Mouse (Mus musculus): ENCODE measurements at regions not wholly inside any gene's neighbourhood (a gene's known extent, or its start where the extent isn't known, plus 50 kb on each side); places are given as distances from the start of the nearest gene placed in this dataset.

DNA sequence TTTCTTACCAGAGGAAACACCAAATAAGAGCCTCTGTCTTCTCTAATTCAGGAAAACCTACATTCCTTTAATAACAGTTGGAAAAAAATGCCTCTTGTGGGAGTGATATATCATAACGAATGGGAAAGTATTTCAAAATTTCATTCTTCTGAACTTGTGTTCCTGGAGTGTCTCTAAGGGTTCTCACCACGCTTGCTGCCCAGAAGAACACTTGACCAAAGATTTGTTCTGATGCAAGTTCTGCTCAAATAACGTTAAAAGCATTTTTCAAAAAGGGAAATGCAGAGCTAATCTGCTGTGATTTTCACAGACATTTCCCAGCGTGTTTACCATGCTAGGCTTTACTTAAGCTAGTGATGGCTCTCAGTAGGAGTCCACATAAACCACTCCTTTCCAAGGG is 329.8 kb upstream of the Hsf2 start:
- Histone ChIP-seq H3K4me1 (ENCODE audit: control insufficient read depth, insufficient read depth, insufficient read length, low read length) (no peaks in the 10 kb centered on the region), H3K27ac (ENCODE audit: insufficient read depth, low read depth, low read length) (no peak overlapping the region), H3K36me3 (ENCODE audit: control insufficient read depth, insufficient read depth, low read length) (no peaks in the 10 kb centered on the region), H3K4me3 (ENCODE audit: low read depth, low read length) (no peak overlapping the region), H3K27me3 (ENCODE audit: control insufficient read depth, insufficient read depth, low read length) (no peaks in the 10 kb centered on the region)
- TF ChIP-seq CTCF (IDR thresholded peaks at IDR 0.05; ENCODE audit: extremely low read depth, insufficient read length, insufficient replicate concordance, low read depth, low read length) = no peak
- TF ChIP-seq POLR2A (IDR thresholded peaks at IDR 0.05; ENCODE audit: low read depth, low read length) = no peak
- WGBS = 64% methylated on average over 4 of the region's 4 CpGs

DNA sequence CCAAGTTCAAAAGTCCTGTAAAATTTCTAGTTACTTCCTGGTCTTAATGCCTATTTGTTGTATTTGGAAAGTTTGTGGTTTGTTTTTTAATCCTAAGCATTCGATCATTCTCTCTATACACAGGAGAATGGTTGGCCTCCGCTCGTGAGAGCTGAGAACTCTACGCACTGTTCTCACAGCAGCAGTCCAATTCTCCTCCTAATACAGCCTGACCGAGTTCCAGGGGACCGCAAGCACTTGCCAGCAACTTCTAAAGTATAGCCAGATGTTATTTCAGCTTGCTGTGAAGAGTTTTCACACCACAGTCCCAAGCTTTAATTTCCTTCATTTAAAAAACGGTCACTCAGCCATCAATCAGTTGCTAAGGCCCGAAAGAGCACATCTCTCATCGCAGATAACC is 329.3 kb upstream of the Hsf2 start:
- no peaks in the 10 kb centered on the region for H3K4me1 ChIP-seq (ENCODE audit: control insufficient read depth, insufficient read depth, insufficient read length, low read length)
- no peaks in the 10 kb centered on the region for H3K36me3 ChIP-seq (ENCODE audit: control insufficient read depth, insufficient read depth, low read length)
- no peak for TF ChIP-seq CTCF (IDR thresholded peaks at IDR 0.05; ENCODE audit: extremely low read depth, insufficient read length, insufficient replicate concordance, low read depth, low read length)
- TF ChIP-seq POLR2A (IDR thresholded peaks at IDR 0.05; ENCODE audit: low read depth, low read length) = no peak
- H3K27me3 ChIP-seq (ENCODE audit: control insufficient read depth, insufficient read depth, low read length) = no peaks in the 10 kb centered on the region
- no peak overlapping the region for H3K27ac ChIP-seq (ENCODE audit: insufficient read depth, low read depth, low read length)
- H3K4me3 ChIP-seq (ENCODE audit: low read depth, low read length) = no peak overlapping the region
- 77% methylated on average over 9 of the region's 9 CpGs for WGBS

DNA sequence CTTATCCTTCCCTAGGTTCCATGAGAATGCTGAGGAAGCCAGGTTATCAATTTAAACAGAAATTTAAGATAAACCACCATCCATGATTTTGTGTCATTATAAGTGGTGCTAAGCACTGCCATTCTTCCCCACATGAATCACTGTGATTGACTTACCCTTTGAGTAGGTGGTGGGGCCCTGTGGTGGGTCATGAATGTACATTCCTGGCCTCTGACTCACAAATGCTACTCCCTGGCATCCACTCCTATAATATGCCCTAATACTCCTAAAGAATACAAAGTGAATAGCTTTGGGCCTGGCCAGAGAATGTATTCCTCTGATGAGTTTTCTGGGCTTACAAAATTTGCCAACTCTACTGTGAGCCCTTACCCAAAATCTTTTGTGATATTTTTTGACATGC is 325.6 kb upstream of the Hsf2 start:
- no peak overlapping the region for H3K4me3 ChIP-seq (ENCODE audit: low read depth, low read length)
- TF ChIP-seq CTCF (IDR thresholded peaks at IDR 0.05; ENCODE audit: extremely low read depth, insufficient read length, insufficient replicate concordance, low read depth, low read length) (no peak), POLR2A (IDR thresholded peaks at IDR 0.05; ENCODE audit: low read depth, low read length) (no peak)

DNA sequence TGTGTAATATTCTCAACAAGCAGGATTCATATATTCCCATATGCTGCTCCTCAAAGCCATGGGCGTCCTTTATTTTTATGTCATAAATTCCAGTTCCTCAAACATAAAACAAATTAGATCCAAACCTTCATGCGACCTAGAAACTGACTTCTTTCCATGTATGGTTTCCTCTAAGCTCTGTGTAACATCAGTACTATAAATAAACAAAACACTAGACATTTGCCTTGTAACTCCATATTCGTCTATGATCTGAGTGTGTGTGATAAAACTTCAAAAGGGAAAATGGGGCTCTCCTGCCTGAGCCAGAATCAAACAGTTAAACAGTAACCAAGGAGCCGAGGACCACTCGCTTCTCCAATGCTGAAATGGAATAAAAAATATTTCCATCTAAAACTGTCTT is 322.8 kb upstream of the Hsf2 start:
- H3K27me3 ChIP-seq (ENCODE audit: control insufficient read depth, insufficient read depth, low read length) = no peaks in the 10 kb centered on the region
- 34% methylated on average over 5 of the region's 5 CpGs for WGBS
- H3K27ac ChIP-seq (ENCODE audit: insufficient read depth, low read depth, low read length) = no peak overlapping the region
- no peak overlapping the region for H3K4me3 ChIP-seq (ENCODE audit: low read depth, low read length)
- H3K4me1 ChIP-seq (ENCODE audit: control insufficient read depth, insufficient read depth, insufficient read length, low read length) = no peaks in the 10 kb centered on the region
- H3K36me3 ChIP-seq (ENCODE audit: control insufficient read depth, insufficient read depth, low read length) = no peaks in the 10 kb centered on the region
- no peak for TF ChIP-seq POLR2A (IDR thresholded peaks at IDR 0.05; ENCODE audit: low read depth, low read length)
- TF ChIP-seq CTCF (IDR thresholded peaks at IDR 0.05; ENCODE audit: extremely low read depth, insufficient read length, insufficient replicate concordance, low read depth, low read length) = no peak

More for the DNA sequence above, 325.6 kb upstream of the Hsf2 start:
- H3K27me3 ChIP-seq (ENCODE audit: control insufficient read depth, insufficient read depth, low read length) = no peaks in the 10 kb centered on the region
- no peaks in the 10 kb centered on the region for H3K36me3 ChIP-seq (ENCODE audit: control insufficient read depth, insufficient read depth, low read length)
- H3K27ac ChIP-seq (ENCODE audit: insufficient read depth, low read depth, low read length) = no peak overlapping the region
- H3K4me1 ChIP-seq (ENCODE audit: control insufficient read depth, insufficient read depth, insufficient read length, low read length) = no peaks in the 10 kb centered on the region

DNA sequence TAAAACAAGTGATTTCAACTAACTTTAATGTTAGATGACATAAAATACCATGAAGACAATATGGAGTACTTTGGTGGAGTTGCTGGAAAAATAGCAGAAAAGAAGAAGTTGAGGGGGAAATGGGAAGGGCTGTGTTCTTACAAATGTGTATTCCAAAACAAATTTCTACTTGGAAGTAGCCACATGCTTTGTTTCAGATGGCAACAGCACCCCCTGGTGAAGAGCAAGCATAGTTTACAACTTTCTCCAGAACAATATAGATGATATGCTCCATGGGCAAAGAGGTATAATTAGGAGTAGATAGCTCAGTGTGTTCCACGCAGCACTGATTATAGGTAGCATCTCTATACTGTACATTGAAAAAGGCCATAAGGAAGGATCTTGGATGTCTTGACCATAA is 302.6 kb upstream of the Hsf2 start:
- no peak overlapping the region for H3K4me3 ChIP-seq (ENCODE audit: low read depth, low read length)
- 58% methylated on average over 1 of the region's 1 CpGs for WGBS

DNA sequence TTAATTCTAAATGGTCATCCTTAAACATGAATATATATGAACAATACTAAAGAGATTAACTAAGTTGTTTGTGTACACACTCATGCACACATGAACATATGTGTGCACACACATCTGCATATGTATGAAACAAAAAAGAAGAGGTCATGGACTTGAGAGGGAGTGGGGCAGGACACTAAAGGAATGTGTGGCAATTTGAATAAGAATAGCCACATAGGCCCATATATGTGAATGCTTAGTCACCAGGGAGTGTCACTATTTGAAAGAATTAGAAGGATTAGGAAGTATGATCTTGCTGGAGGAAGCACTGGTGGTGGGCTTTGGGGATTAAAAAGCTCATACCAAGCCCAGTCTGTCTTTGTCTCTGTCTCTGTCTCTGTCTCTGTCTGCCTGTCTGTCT is 275.5 kb upstream of the Hsf2 start:
- H3K4me1 ChIP-seq (ENCODE audit: control insufficient read depth, insufficient read depth, insufficient read length, low read length) = no peaks in the 10 kb centered on the region
- H3K4me3 ChIP-seq (ENCODE audit: low read depth, low read length) = no peak overlapping the region
- no peak overlapping the region for H3K27ac ChIP-seq (ENCODE audit: insufficient read depth, low read depth, low read length)
- no peaks in the 10 kb centered on the region for H3K36me3 ChIP-seq (ENCODE audit: control insufficient read depth, insufficient read depth, low read length)
- no peaks in the 10 kb centered on the region for H3K27me3 ChIP-seq (ENCODE audit: control insufficient read depth, insufficient read depth, low read length)
- TF ChIP-seq CTCF (IDR thresholded peaks at IDR 0.05; ENCODE audit: extremely low read depth, insufficient read length, insufficient replicate concordance, low read depth, low read length) = no peak
- TF ChIP-seq POLR2A (IDR thresholded peaks at IDR 0.05; ENCODE audit: low read depth, low read length) = no peak

More for the DNA sequence above, 302.6 kb upstream of the Hsf2 start:
- Histone ChIP-seq H3K36me3 (ENCODE audit: control insufficient read depth, insufficient read depth, low read length) (no peaks in the 10 kb centered on the region), H3K4me1 (ENCODE audit: control insufficient read depth, insufficient read depth, insufficient read length, low read length) (no peaks in the 10 kb centered on the region), H3K27ac (ENCODE audit: insufficient read depth, low read depth, low read length) (no peak overlapping the region), H3K27me3 (ENCODE audit: control insufficient read depth, insufficient read depth, low read length) (no peaks in the 10 kb centered on the region)
- TF ChIP-seq CTCF (IDR thresholded peaks at IDR 0.05; ENCODE audit: extremely low read depth, insufficient read length, insufficient replicate concordance, low read depth, low read length) (no peak), POLR2A (IDR thresholded peaks at IDR 0.05; ENCODE audit: low read depth, low read length) (no peak)

DNA sequence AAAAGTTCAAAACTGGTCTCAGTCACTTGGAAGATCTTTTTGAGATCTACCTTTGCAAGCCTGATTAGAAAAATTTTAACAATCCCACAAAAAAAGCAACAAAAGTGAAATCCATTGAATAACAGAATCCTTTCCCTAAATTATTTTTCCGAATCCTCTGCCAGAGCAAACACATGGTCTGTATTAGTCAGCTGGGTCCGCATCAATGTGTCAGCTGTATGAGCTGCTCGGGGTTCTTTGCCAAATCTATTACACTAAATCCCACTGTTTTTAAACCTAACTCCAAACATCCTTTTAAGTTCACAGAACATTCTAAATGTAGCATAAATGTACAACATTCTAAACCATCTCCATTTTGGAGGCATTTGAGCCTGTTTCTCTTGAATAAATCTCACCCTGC is 255.1 kb upstream of the Hsf2 start:
- 66% methylated on average over 3 of the region's 3 CpGs for WGBS
- Histone ChIP-seq H3K36me3 (ENCODE audit: control insufficient read depth, insufficient read depth, low read length) (no peaks in the 10 kb centered on the region), H3K27ac (ENCODE audit: insufficient read depth, low read depth, low read length) (no peak overlapping the region), H3K4me1 (ENCODE audit: control insufficient read depth, insufficient read depth, insufficient read length, low read length) (no peaks in the 10 kb centered on the region), H3K27me3 (ENCODE audit: control insufficient read depth, insufficient read depth, low read length) (no peaks in the 10 kb centered on the region), H3K4me3 (ENCODE audit: low read depth, low read length) (no peak overlapping the region)
- TF ChIP-seq CTCF (IDR thresholded peaks at IDR 0.05; ENCODE audit: extremely low read depth, insufficient read length, insufficient replicate concordance, low read depth, low read length) (no peak), POLR2A (IDR thresholded peaks at IDR 0.05; ENCODE audit: low read depth, low read length) (no peak)

DNA sequence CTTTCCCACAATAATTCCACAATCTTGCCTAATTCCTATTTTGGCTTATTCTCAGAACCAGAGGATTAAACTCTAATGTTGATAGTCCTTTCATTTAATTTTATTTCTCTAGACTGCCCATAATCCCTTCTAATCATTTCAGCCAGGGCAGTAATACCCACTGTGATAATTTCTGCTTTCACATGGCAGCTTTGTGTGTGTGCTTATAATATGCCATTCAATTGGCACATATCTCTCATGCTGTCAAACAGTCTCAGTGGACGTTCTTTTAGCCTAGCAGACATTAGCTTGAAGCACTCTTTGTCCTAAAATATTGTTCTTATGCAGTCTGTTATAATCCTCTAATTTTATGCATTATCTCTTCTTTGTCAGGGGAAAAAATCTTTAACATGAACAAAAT is 205.0 kb upstream of the Hsf2 start:
- H3K4me3 ChIP-seq (ENCODE audit: low read depth, low read length) = no peak overlapping the region
- no peak overlapping the region for H3K27ac ChIP-seq (ENCODE audit: insufficient read depth, low read depth, low read length)
- no peak for TF ChIP-seq POLR2A (IDR thresholded peaks at IDR 0.05; ENCODE audit: low read depth, low read length)
- TF ChIP-seq CTCF (IDR thresholded peaks at IDR 0.05; ENCODE audit: extremely low read depth, insufficient read length, insufficient replicate concordance, low read depth, low read length) = no peak
- no peaks in the 10 kb centered on the region for H3K27me3 ChIP-seq (ENCODE audit: control insufficient read depth, insufficient read depth, low read length)
- H3K4me1 ChIP-seq (ENCODE audit: control insufficient read depth, insufficient read depth, insufficient read length, low read length) = no peaks in the 10 kb centered on the region
- WGBS = 50% methylated on average over 1 of the region's 1 CpGs
- H3K36me3 ChIP-seq (ENCODE audit: control insufficient read depth, insufficient read depth, low read length) = no peaks in the 10 kb centered on the region

All from small intestine, adult 2 months (tissue).